ENCODE assay signal across 8 mouse cellular contexts in genomic region chr5:101766248-101766647, GRCm38 (mm10). TPM values are rescaled to one million over a fixed set of nuclear protein-coding genes. Genes with fewer than 3 reads are reported as not detected.
DNase-seq lines count a peak whose midpoint lies in the region; ATAC-seq and TF ChIP-seq lines count a peak whose summit lies in the region.
"Had no signal": no experiment of that assay in that cellular context is flagged by ENCODE, and none has a peak within 500 bp of the region (broad histone marks: within the 10 kb centered on the region; RNA-seq: fewer than 3 reads in every experiment).

No protein-coding gene starts in this region.

- H3K4me2 ChIP-seq in hindbrain, postnatal 0 days (ENCODE audit: low read depth, low read length), result peak overlapping the region; percentile 99
- H3K4me2 ChIP-seq in neural tube, embryonic 11.5 days (ENCODE audit: low read depth), result no peak overlapping the region

- peaks cover 18% of the 10 kb centered on the region for H3K27me3 ChIP-seq in hindbrain, postnatal 0 days (ENCODE audit: insufficient read depth, low read length)
- peaks cover 54% of the 10 kb centered on the region for H3K27me3 ChIP-seq in neural tube, embryonic 11.5 days (ENCODE audit: control insufficient read depth, insufficient read depth, low read length)

- H3K4me3 ChIP-seq in left cerebral cortex, adult 2 months, result peak overlapping the region; percentile 74
- peak overlapping the region; percentile 76 for H3K4me3 ChIP-seq in hindbrain, postnatal 0 days (ENCODE audit: low read length)
- H3K4me3 ChIP-seq in neural tube, embryonic 11.5 days (ENCODE audit: low read depth, low read length), result no peak overlapping the region

- H3K4me1 ChIP-seq in hindbrain, postnatal 0 days (ENCODE audit: insufficient read depth, low read length), result no peaks in the 10 kb centered on the region
- no peaks in the 10 kb centered on the region for H3K4me1 ChIP-seq in neural tube, embryonic 11.5 days (ENCODE audit: control insufficient read depth, insufficient read depth, low read length)

- ATAC-seq in hindbrain, postnatal 0 days, result no peak
- no peak for ATAC-seq in neural tube, embryonic 11.5 days (ENCODE audit: insufficient read depth, low FRiP score, low TSS enrichment)
- no peak for ATAC-seq in erythroid progenitor cell, adult 5-6 weeks (replicated peaks; ENCODE audit: low FRiP score, poor library complexity, severe bottlenecking)

- intact Hi-C loops in left cerebral cortex, adult 2 months (cut with DNase I), result loop anchor here (5.0 kb wide), 1 partner anchor 306 kb away; no protein-coding TSS in a partner anchor

- DNase-seq in left cerebral cortex, adult 2 months (ENCODE audit: extremely low spot score in 1 of 2, low spot score in 2 of 2), result no peak
- no peak for DNase-seq in left cerebral cortex, adult 9 months (ENCODE audit: low spot score in 2 of 2)
- peak; percentile 17 for DNase-seq in embryo, embryonic 11 days
- no peak for DNase-seq in hindbrain, postnatal 0 days (ENCODE audit: low spot score)
- peak; percentile 23 for DNase-seq in neural tube, embryonic 11.5 days (ENCODE audit: low spot score)
- DNase-seq in layer of hippocampus, postnatal 14 days (ENCODE audit: low spot score in 2 of 2), result no peak

- peak overlapping the region; percentile 32; the same call in 1 of the 2 replicates for H3K27ac ChIP-seq in left cerebral cortex, adult 2 months
- no peak overlapping the region for H3K27ac ChIP-seq in hindbrain, postnatal 0 days
- H3K27ac ChIP-seq in neural tube, embryonic 11.5 days (ENCODE audit: low read depth, low read length), result no peak overlapping the region
- H3K27ac ChIP-seq: liver, embryonic 14.5 days had no signal

- TF ChIP-seq CTCF in left cerebral cortex, adult 2 months (IDR thresholded peaks at IDR 0.05), result no peak
- no peak for TF ChIP-seq CTCF in hindbrain, postnatal 0 days (IDR thresholded peaks at IDR 0.05; ENCODE audit: low read depth)

- no peaks in the 10 kb centered on the region for H3K36me3 ChIP-seq in hindbrain, postnatal 0 days (ENCODE audit: insufficient read depth, low read length)
- no peaks in the 10 kb centered on the region for H3K36me3 ChIP-seq in neural tube, embryonic 11.5 days (ENCODE audit: control insufficient read depth, insufficient read depth, low read length)

- no peaks in the 10 kb centered on the region for H3K9me3 ChIP-seq in hindbrain, postnatal 0 days (ENCODE audit: low read length)
- no peaks in the 10 kb centered on the region for H3K9me3 ChIP-seq in neural tube, embryonic 11.5 days (ENCODE audit: control insufficient read depth, low read length)

- no peak overlapping the region for H3K9ac ChIP-seq in hindbrain, postnatal 0 days (replicated peaks; ENCODE audit: low read length)
- H3K9ac ChIP-seq in neural tube, embryonic 11.5 days (ENCODE audit: low read length), result no peak overlapping the region
- H3K9ac ChIP-seq: liver, embryonic 14.5 days had no signal

- WGBS in hindbrain, postnatal 0 days, result 31% methylated on average over 6 of the region's 6 CpGs
- 37% methylated on average over 6 of the region's 6 CpGs for WGBS in neural tube, embryonic 11.5 days

RNA-seq across cellular contexts. Expression of gene Cds1, which starts 1.3 kb away (rescaled TPM):
- 10 to 100 TPM; 93.3 to 95.7 TPM for total RNA-seq in left cerebral cortex, adult 2 months (2021)
- total RNA-seq in hindbrain, postnatal 0 days (2014; rRNA removed), result 20.2 TPM in 2 replicates
- 11.1 and 12.1 TPM in 2 replicates for polyA plus RNA-seq in hindbrain, postnatal 0 days (2015; fragmentation: Nextera tagmentation; extraction: Ambion mirVana)
- 0.90 and 1.2 TPM in 2 replicates for polyA plus RNA-seq in neural tube, embryonic 11.5 days (2014; fragmentation: Nextera tagmentation; extraction: Ambion mirVana)
- total RNA-seq in erythroid progenitor cell, adult 5-6 weeks (2015; ENCODE audit: low replicate concordance), result 0.84 and 6.8 TPM in 2 replicates
- 0.39 TPM in 1 of 2 replicates, not detected in the other for total RNA-seq in erythroid progenitor cell, adult 5-6 weeks (2017; ENCODE audit: low replicate concordance)
- total RNA-seq in layer of hippocampus, postnatal 14 days (2021), result 10 to 100 TPM; 57.2 to 58.8 TPM

Comparison
In these comparisons a context has a peak if more than half of its experiments do, and no peak if none do; other contexts are left out.
1. DNase-seq: peak in embryo, embryonic 11 days (single experiment) and neural tube, embryonic 11.5 days (single experiment); none in left cerebral cortex, adult 2 months (0 of 2), left cerebral cortex, adult 9 months (0 of 2), hindbrain, postnatal 0 days (single experiment) and layer of hippocampus, postnatal 14 days (0 of 2).